ENCODE assay signal across 21 mouse cellular contexts in genomic region chr1:58465042-58465441, GRCm38 (mm10). TPM values are rescaled to one million over a fixed set of nuclear protein-coding genes. Genes with fewer than 3 reads are reported as not detected.
DNase-seq lines count a peak whose midpoint lies in the region; TF ChIP-seq lines count a peak whose summit lies in the region.
"Had no signal": no experiment of that assay in that cellular context is flagged by ENCODE, and none has a peak within 500 bp of the region (broad histone marks: within the 10 kb centered on the region; RNA-seq: fewer than 3 reads in every experiment).

No protein-coding gene starts in this region.

- H3K27ac ChIP-seq in layer of hippocampus, adult 2 months: peak overlapping the region; percentile 54; the same call in 1 of the 2 replicates
- H3K27ac ChIP-seq in cerebellum, adult 2 months (ENCODE audit: insufficient read depth, low read length): peak overlapping the region; percentile 44; the same call in 1 of the 2 replicates
- H3K27ac ChIP-seq: embryonic facial prominence, embryonic 15.5 days; forebrain, embryonic 10.5 days; forebrain, embryonic 15.5 days; heart, embryonic 10.5 days; hindbrain, embryonic 13.5 days; hindbrain, postnatal 0 days had no signal

- no peaks in the 10 kb centered on the region for H3K27me3 ChIP-seq in cerebellum, adult 2 months (ENCODE audit: control insufficient read depth, insufficient read depth, low read length)
- H3K27me3 ChIP-seq: CH12.LX; embryonic facial prominence, embryonic 15.5 days; forebrain, embryonic 15.5 days; hindbrain, embryonic 13.5 days; Patski had no signal

- no peak for TF ChIP-seq CTCF in layer of hippocampus, adult 2 months (conservative IDR thresholded peaks at IDR 0.05)
- TF ChIP-seq CTCF in cerebellum, adult 2 months (IDR thresholded peaks at IDR 0.05; ENCODE audit: borderline replicate concordance, insufficient read depth, low read depth, low read length): no peak

- no peak overlapping the region for H3K4me3 ChIP-seq in layer of hippocampus, adult 2 months
- no peak overlapping the region for H3K4me3 ChIP-seq in cerebellum, adult 2 months (replicated peaks; ENCODE audit: insufficient read depth, low read depth, low read length)
- H3K4me3 ChIP-seq: embryonic facial prominence, embryonic 15.5 days; erythroblast, embryonic 14.5 days; forebrain, embryonic 10.5 days; forebrain, embryonic 15.5 days; heart, embryonic 10.5 days; hindbrain, embryonic 13.5 days had no signal

- peaks cover 13% of the 10 kb centered on the region; the same call in 1 of the 2 replicates for H3K4me1 ChIP-seq in cerebellum, adult 2 months (ENCODE audit: control insufficient read depth, insufficient read depth, low read length)
- H3K4me1 ChIP-seq: embryonic facial prominence, embryonic 15.5 days; forebrain, embryonic 10.5 days; forebrain, embryonic 15.5 days; heart, embryonic 10.5 days; hindbrain, embryonic 13.5 days had no signal

- TF ChIP-seq POLR2A in cerebellum, adult 2 months (IDR thresholded peaks at IDR 0.05; ENCODE audit: borderline replicate concordance, insufficient read depth, low read length): no peak

- 32% methylated on average over 4 of the region's 4 CpGs for WGBS in cerebellum, adult 2 months

- no peak for DNase-seq in layer of hippocampus, adult 2 months (ENCODE audit: low spot score in 2 of 2)
- no peak for DNase-seq in layer of hippocampus, postnatal 14 days (ENCODE audit: low spot score in 2 of 2)
- peak; percentile 57 to 69 for DNase-seq in cerebellum, adult 2 months
- DNase-seq in cerebellum, postnatal 10 days: peak; percentile 35 to 36
- DNase-seq in gastrocnemius, postnatal 36 days: no peak
- no peak for DNase-seq in heart, postnatal 25 days (ENCODE audit: low spot score)
- no peak for DNase-seq in thymus, postnatal 25 days
- DNase-seq: adrenal gland, postnatal 14 days; embryo, embryonic 11 days; heart, adult 18-20 months; heart, postnatal 10 days; kidney, adult 18-20 months had no signal

- intact Hi-C loops in gastrocnemius, postnatal 36 days (cut with DNase I): no loop called here
- intact Hi-C loops in heart, postnatal 25 days (cut with DNase I): no loop called here

RNA-seq across cellular contexts. Expression of gene Ppil3, which starts 19.8 kb away (rescaled TPM):
- 10 to 100 TPM; 27.5 to 31.3 TPM for total RNA-seq in layer of hippocampus, adult 2 months (2021)
- total RNA-seq in layer of hippocampus, postnatal 14 days (2021): 10 to 100 TPM; 25.5 to 28.3 TPM
- 30.0 and 31.0 TPM in 2 replicates for polyA plus RNA-seq in cerebellum, adult 2 months (2012; rRNA removed)
- 10 to 100 TPM; 14.8 to 14.9 TPM for total RNA-seq in gastrocnemius, postnatal 36 days (2021)
- 10 to 100 TPM; 17.5 to 19.3 TPM for total RNA-seq in heart, postnatal 25 days (2021)

RNA-seq across cellular contexts. Expression of gene Nif3l1, which starts 20.1 kb away (rescaled TPM):
- 10 to 100 TPM; 17.6 to 21.3 TPM for total RNA-seq in layer of hippocampus, adult 2 months (2021)
- 10 to 100 TPM; 21.4 to 21.8 TPM for total RNA-seq in layer of hippocampus, postnatal 14 days (2021)
- 29.1 and 32.4 TPM in 2 replicates for polyA plus RNA-seq in cerebellum, adult 2 months (2012; rRNA removed)
- 1 to 10 TPM; 6.9 to 9.5 TPM for total RNA-seq in gastrocnemius, postnatal 36 days (2021)
- 10 to 100 TPM; 12.1 to 14.2 TPM for total RNA-seq in heart, postnatal 25 days (2021)

RNA-seq across cellular contexts. Expression of gene Orc2, which starts 39.9 kb away (rescaled TPM):
- 10 to 100 TPM; 24.7 to 27.9 TPM for total RNA-seq in layer of hippocampus, adult 2 months (2021)
- 10 to 100 TPM; 26.8 to 28.3 TPM for total RNA-seq in layer of hippocampus, postnatal 14 days (2021)
- polyA plus RNA-seq in cerebellum, adult 2 months (2012; rRNA removed): 21.6 and 22.6 TPM in 2 replicates
- 10 to 100 TPM in 1 of 2 experiments, 1 to 10 TPM in 1; 9.1 to 11.5 TPM for total RNA-seq in gastrocnemius, postnatal 36 days (2021)
- total RNA-seq in heart, postnatal 25 days (2021): 1 to 10 TPM; 9.3 to 9.6 TPM

RNA-seq across cellular contexts. Expression of gene Clk1, which starts 41.2 kb away (rescaled TPM):
- 100 to 1,000 TPM; 104 to 159 TPM for total RNA-seq in layer of hippocampus, adult 2 months (2021)
- 100 to 1,000 TPM; 121 to 136 TPM for total RNA-seq in layer of hippocampus, postnatal 14 days (2021)
- polyA plus RNA-seq in cerebellum, adult 2 months (2012; rRNA removed): 252 TPM in 2 replicates
- total RNA-seq in gastrocnemius, postnatal 36 days (2021): 10 to 100 TPM; 30.6 to 38.9 TPM
- total RNA-seq in heart, postnatal 25 days (2021): 10 to 100 TPM; 53.1 to 59.9 TPM

Comparison
In these comparisons a context has a peak if more than half of its experiments do, and no peak if none do; other contexts are left out.
1. DNase-seq: peak in cerebellum, adult 2 months (2 of 2) and cerebellum, postnatal 10 days (2 of 2); none in layer of hippocampus, adult 2 months (0 of 2), layer of hippocampus, postnatal 14 days (0 of 2), gastrocnemius, postnatal 36 days (0 of 2), heart, postnatal 25 days (single experiment) and thymus, postnatal 25 days (single experiment).